In the genomic region with DNA sequence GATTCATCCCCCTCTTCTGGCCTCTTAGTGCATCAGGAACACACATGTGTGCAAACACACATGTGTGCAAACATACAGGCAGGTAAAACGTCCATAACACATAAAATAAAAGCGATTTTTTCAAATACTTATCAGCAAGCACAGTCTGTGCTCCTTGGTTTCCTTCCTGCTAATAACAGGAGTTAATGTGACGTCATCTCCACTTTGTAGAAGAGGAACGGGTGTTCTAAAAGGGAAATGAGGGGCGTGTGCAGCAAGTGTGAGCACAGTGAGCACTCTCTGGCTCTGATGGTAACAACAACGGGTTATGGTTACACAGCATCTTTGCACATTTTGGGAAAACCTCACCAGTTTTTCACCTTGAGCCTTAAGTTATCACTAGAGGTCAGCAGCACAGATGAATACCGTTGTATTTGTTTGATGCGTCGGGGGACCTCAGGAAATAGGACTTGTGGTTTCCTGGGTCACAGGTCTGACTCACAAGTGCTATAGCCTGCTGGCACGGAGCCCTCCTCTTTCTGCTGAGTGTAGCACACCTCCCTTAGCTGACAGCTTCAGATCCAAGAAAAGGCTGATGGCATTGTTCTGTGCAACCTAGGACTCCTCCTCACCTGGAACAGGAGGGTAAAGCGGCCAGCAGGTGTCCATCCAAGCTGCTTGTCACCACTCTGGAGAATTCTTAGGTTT, we compare ENCODE assay signal across 9 mouse cellular contexts. TPM values are rescaled to one million over a fixed set of nuclear protein-coding genes. Genes with fewer than 3 reads are reported as not detected.
A peak's percentile ranks its signal among the peaks of the same experiment; 100 is the strongest.
DNase-seq lines count a peak whose midpoint lies in the region; ATAC-seq and TF ChIP-seq lines count a peak whose summit lies in the region.
"Had no signal": no experiment of that assay in that cellular context is flagged by ENCODE, and none has a peak within 500 bp of the region (broad histone marks: within the 10 kb centered on the region; RNA-seq: fewer than 3 reads in every experiment).

No protein-coding gene starts in this region.

- H3K9ac ChIP-seq in kidney, embryonic 16.5 days (replicated peaks; ENCODE audit: low read length), result no peak overlapping the region
- H3K9ac ChIP-seq in embryonic facial prominence, embryonic 15.5 days, result no peak overlapping the region
- H3K9ac ChIP-seq in liver, embryonic 16.5 days (ENCODE audit: low read depth, low read length), result no peak overlapping the region
- no peak overlapping the region for H3K9ac ChIP-seq in midbrain, postnatal 0 days (replicated peaks; ENCODE audit: low read length, poor library complexity, severe bottlenecking)
- H3K9ac ChIP-seq in kidney, embryonic 15.5 days, result no peak overlapping the region
- H3K9ac ChIP-seq: hindbrain, embryonic 15.5 days had no signal

- H3K4me2 ChIP-seq in kidney, embryonic 16.5 days (replicated peaks; ENCODE audit: low read depth, low read length), result no peak overlapping the region
- H3K4me2 ChIP-seq in embryonic facial prominence, embryonic 15.5 days (replicated peaks), result no peak overlapping the region
- peak overlapping the region; percentile 31 for H3K4me2 ChIP-seq in liver, embryonic 16.5 days (ENCODE audit: low read depth, low read length)
- no peak overlapping the region for H3K4me2 ChIP-seq in midbrain, postnatal 0 days (ENCODE audit: low read depth, low read length, poor library complexity, severe bottlenecking)
- no peak overlapping the region for H3K4me2 ChIP-seq in kidney, embryonic 15.5 days
- H3K4me2 ChIP-seq: hindbrain, embryonic 15.5 days had no signal

- no peak for DNase-seq in kidney, postnatal 10 days
- peak; percentile 23 for DNase-seq in splenic B cell, adult 2 months (ENCODE audit: low read depth, low spot score)
- no peak for DNase-seq in midbrain, postnatal 0 days (ENCODE audit: low spot score)
- DNase-seq in spleen, adult 18-20 months, result no peak

- H3K4me3 ChIP-seq in kidney, embryonic 16.5 days (ENCODE audit: low read length), result no peak overlapping the region
- no peak overlapping the region for H3K4me3 ChIP-seq in embryonic facial prominence, embryonic 15.5 days (replicated peaks)
- H3K4me3 ChIP-seq in liver, embryonic 16.5 days (ENCODE audit: low read depth, low read length), result no peak overlapping the region
- H3K4me3 ChIP-seq in midbrain, postnatal 0 days (ENCODE audit: low read depth, low read length), result no peak overlapping the region
- no peak overlapping the region for H3K4me3 ChIP-seq in kidney, embryonic 15.5 days (replicated peaks)
- H3K4me3 ChIP-seq: hindbrain, embryonic 15.5 days had no signal

- no peaks in the 10 kb centered on the region for H3K27me3 ChIP-seq in kidney, embryonic 16.5 days (ENCODE audit: insufficient read depth, low read length)
- H3K27me3 ChIP-seq in embryonic facial prominence, embryonic 15.5 days, result 0 out of 2 replicates have a peak, but pooled peaks cover 8% of the 10 kb centered on the region
- H3K27me3 ChIP-seq in liver, embryonic 16.5 days (ENCODE audit: control insufficient read depth, insufficient read depth, low read depth, low read length), result no peaks in the 10 kb centered on the region; the same call in 1 of the 2 replicates
- H3K27me3 ChIP-seq in splenic B cell, adult 2 months (ENCODE audit: control insufficient read depth, insufficient read depth, low read length, poor library complexity, severe bottlenecking), result no peaks in the 10 kb centered on the region
- H3K27me3 ChIP-seq in midbrain, postnatal 0 days (ENCODE audit: insufficient read depth, low read length), result no peaks in the 10 kb centered on the region; the same call in 1 of the 2 replicates
- peaks cover 14% of the 10 kb centered on the region for H3K27me3 ChIP-seq in kidney, embryonic 15.5 days

- H3K36me3 ChIP-seq in kidney, embryonic 16.5 days (ENCODE audit: insufficient read depth, low read length), result no peaks in the 10 kb centered on the region
- H3K36me3 ChIP-seq in embryonic facial prominence, embryonic 15.5 days, result no peaks in the 10 kb centered on the region
- no peaks in the 10 kb centered on the region for H3K36me3 ChIP-seq in liver, embryonic 16.5 days (ENCODE audit: control insufficient read depth, insufficient read depth)
- H3K36me3 ChIP-seq in splenic B cell, adult 2 months (ENCODE audit: control insufficient read depth, insufficient read depth, low read length, poor library complexity, severe bottlenecking), result no peaks in the 10 kb centered on the region
- H3K36me3 ChIP-seq in midbrain, postnatal 0 days (ENCODE audit: insufficient read depth, low read length), result no peaks in the 10 kb centered on the region
- H3K36me3 ChIP-seq in kidney, embryonic 15.5 days, result no peaks in the 10 kb centered on the region
- H3K36me3 ChIP-seq: hindbrain, embryonic 15.5 days had no signal

- peaks cover 4% of the 10 kb centered on the region; the same call in 1 of the 2 replicates for H3K4me1 ChIP-seq in kidney, embryonic 16.5 days (ENCODE audit: insufficient read depth, low read length)
- H3K4me1 ChIP-seq in embryonic facial prominence, embryonic 15.5 days, result peaks cover 9% of the 10 kb centered on the region; the same call in 1 of the 2 replicates
- H3K4me1 ChIP-seq in liver, embryonic 16.5 days (ENCODE audit: control insufficient read depth, low read depth, low read length), result peaks cover 12% of the 10 kb centered on the region
- H3K4me1 ChIP-seq in midbrain, postnatal 0 days (ENCODE audit: insufficient read depth, low read length), result no peaks in the 10 kb centered on the region; the same call in 1 of the 2 replicates
- H3K4me1 ChIP-seq in kidney, embryonic 15.5 days, result peaks cover 15% of the 10 kb centered on the region

- 59% methylated on average over 11 of the region's 11 CpGs for WGBS in kidney, embryonic 16.5 days
- 63% methylated on average over 11 of the region's 11 CpGs for WGBS in embryonic facial prominence, embryonic 15.5 days
- WGBS in liver, embryonic 16.5 days (ENCODE audit: insufficient replicate concordance), result 17% methylated on average over 11 of the region's 11 CpGs
- WGBS in midbrain, postnatal 0 days, result 78% methylated on average over 11 of the region's 11 CpGs
- 64% methylated on average over 11 of the region's 11 CpGs for WGBS in kidney, embryonic 15.5 days

- 0 out of 2 replicates have a peak, but pooled peaks have one; percentile 11 for ATAC-seq in kidney, embryonic 16.5 days (ENCODE audit: low FRiP score, low TSS enrichment)
- ATAC-seq in embryonic facial prominence, embryonic 15.5 days (ENCODE audit: insufficient number of reproducible peaks, low FRiP score, low TSS enrichment, low read depth), result 0 out of 2 replicates have a peak, but pooled peaks have one; percentile 11
- ATAC-seq in liver, embryonic 16.5 days (ENCODE audit: low read depth), result peak; percentile 45
- ATAC-seq in midbrain, postnatal 0 days (ENCODE audit: low FRiP score), result no peak
- no peak for ATAC-seq in kidney, embryonic 15.5 days (replicated peaks; ENCODE audit: low FRiP score)

- TF ChIP-seq CTCF in midbrain, postnatal 0 days (IDR thresholded peaks at IDR 0.05), result no peak

- no peaks in the 10 kb centered on the region for H3K9me3 ChIP-seq in kidney, embryonic 16.5 days (ENCODE audit: low read length)
- H3K9me3 ChIP-seq in embryonic facial prominence, embryonic 15.5 days (replicated peaks), result no peaks in the 10 kb centered on the region
- H3K9me3 ChIP-seq in liver, embryonic 16.5 days (replicated peaks; ENCODE audit: control insufficient read depth, low read length), result no peaks in the 10 kb centered on the region
- H3K9me3 ChIP-seq in midbrain, postnatal 0 days (ENCODE audit: low read length), result no peaks in the 10 kb centered on the region
- no peaks in the 10 kb centered on the region for H3K9me3 ChIP-seq in kidney, embryonic 15.5 days (replicated peaks)
- H3K9me3 ChIP-seq: hindbrain, embryonic 15.5 days had no signal

- no peak overlapping the region for H3K27ac ChIP-seq in kidney, embryonic 16.5 days (ENCODE audit: low read length)
- no peak overlapping the region for H3K27ac ChIP-seq in embryonic facial prominence, embryonic 15.5 days (replicated peaks)
- H3K27ac ChIP-seq in liver, embryonic 16.5 days (ENCODE audit: low read length), result no peak overlapping the region
- H3K27ac ChIP-seq in midbrain, postnatal 0 days (ENCODE audit: low read depth, low read length), result no peak overlapping the region
- H3K27ac ChIP-seq in kidney, embryonic 15.5 days, result no peak overlapping the region
- H3K27ac ChIP-seq: hindbrain, embryonic 15.5 days had no signal

RNA-seq across cellular contexts. Expression of a gene that starts 5.6 kb away (rescaled TPM):
- polyA plus RNA-seq in kidney, embryonic 16.5 days (2015; fragmentation: Nextera tagmentation; extraction: Ambion mirVana), result 0.41 and 0.42 TPM in 2 replicates
- 0.55 and 0.71 TPM in 2 replicates for polyA plus RNA-seq in embryonic facial prominence, embryonic 15.5 days (2015; fragmentation: Nextera tagmentation; extraction: Ambion mirVana)
- 0.19 and 0.26 TPM in 2 replicates for polyA plus RNA-seq in liver, embryonic 16.5 days (2015; fragmentation: Nextera tagmentation; extraction: Ambion mirVana)
- total RNA-seq in midbrain, postnatal 0 days (2014; rRNA removed), result 6.8 and 7.9 TPM in 2 replicates
- polyA plus RNA-seq in midbrain, postnatal 0 days (2015; fragmentation: Nextera tagmentation; extraction: Ambion mirVana), result 2.0 TPM in 2 replicates
- 0.26 and 0.38 TPM in 2 replicates for polyA plus RNA-seq in kidney, embryonic 15.5 days (2015; fragmentation: Nextera tagmentation; extraction: Ambion mirVana)

Comparison
In these comparisons a context has a peak if more than half of its experiments do, and no peak if none do; other contexts are left out.
1. ATAC-seq: peak in kidney, embryonic 16.5 days (single experiment), embryonic facial prominence, embryonic 15.5 days (single experiment) and liver, embryonic 16.5 days (single experiment); none in midbrain, postnatal 0 days (single experiment) and kidney, embryonic 15.5 days (single experiment).